Mouse (Mus musculus) T-helper 17 cell (primary cell): ENCODE results near the gene Zfp36.

Source experiments
- in situ Hi-C, 2 experiments: fragments of 300-600 bp; cut with MboI, MseI; formaldehyde crosslinking; loops; 1 replicate in 1 of 2; 2 replicates in 1 of 2; pipeline ENCODE4 v1.15.1; 2025; ENCODE audit warnings: high pct_unique_total_duplicates in 2 of 2

Gene Zfp36

DNA sequence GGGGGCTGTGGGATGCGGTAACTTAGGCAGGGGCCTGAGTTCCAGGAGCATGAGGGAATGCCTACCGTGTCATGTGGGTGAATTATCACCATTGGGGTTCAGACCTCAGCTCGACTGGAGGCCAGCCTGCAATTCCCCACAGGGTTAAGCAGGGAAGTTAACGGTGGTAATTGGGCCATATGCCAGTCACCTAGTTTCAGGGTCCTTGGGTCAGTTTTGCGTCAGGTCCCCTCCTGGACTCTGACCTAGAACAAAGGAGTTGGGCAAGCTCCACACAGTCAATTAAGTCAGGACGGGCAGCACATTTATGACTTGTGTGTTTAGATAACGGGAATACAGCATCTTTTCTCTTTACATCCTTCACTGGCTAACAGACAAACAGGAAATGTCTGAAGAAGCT is 38.7 kb downstream of the Zfp36 start:
- in situ Hi-C loops, result no loop called here

GRCm38 (mm10) chr7:28339213-28339917 is 40.7 kb downstream of the Zfp36 start:
- in situ Hi-C loops, result no loop called here

DNA sequence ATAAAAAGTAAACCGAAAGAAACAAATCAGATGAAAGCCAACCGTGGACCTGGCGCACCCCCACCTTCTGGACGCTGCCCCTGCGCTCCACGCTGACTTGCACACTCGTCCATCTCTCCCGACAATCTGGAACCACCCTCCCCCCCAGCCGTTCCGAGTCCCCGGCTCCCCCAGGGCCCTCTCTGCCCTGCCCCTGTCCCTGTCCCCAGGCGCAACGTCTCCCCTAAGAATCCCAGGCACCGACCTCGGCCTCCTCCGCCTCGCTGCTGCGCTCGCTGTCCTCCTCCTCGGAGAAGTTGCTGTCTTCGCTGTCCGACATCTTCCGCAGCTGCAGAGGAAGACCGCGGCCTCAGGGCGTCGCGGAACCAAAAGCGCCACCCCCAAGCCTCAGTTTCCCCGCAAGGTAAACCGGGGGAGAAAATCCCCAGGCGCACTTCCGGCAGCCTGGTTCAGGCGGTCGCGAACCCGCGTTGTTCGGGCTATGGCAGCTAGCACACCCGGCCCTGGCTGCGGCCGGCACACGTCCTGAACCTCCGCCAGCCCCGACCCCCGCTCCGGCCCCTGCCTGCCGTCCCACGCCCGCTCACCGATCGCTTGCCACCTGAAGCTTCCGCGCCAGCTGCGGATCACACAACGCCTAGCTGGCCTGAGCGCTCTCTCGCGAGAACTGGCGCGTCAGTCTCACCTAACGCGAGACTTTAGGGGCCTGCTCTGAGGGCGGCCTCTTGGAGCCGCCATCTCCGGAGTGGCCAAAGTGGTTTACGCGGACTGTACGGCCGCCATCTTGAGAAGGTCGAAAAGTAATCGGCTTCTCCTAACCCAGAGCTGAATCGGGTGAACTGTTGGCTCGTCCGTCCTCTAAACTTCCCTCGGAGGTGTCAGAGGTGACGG is 41.7 kb downstream of the Zfp36 start, which contains the start of gene Supt5:
Supt5 (minus strand) TSS at position 639 of the 891 bp plus-strand sequence.
- in situ Hi-C loops, result no loop called here

GRCm38 (mm10) chr7:28335471-28335870 is 44.6 kb downstream of the Zfp36 start:
- in situ Hi-C loops, result no loop called here

DNA sequence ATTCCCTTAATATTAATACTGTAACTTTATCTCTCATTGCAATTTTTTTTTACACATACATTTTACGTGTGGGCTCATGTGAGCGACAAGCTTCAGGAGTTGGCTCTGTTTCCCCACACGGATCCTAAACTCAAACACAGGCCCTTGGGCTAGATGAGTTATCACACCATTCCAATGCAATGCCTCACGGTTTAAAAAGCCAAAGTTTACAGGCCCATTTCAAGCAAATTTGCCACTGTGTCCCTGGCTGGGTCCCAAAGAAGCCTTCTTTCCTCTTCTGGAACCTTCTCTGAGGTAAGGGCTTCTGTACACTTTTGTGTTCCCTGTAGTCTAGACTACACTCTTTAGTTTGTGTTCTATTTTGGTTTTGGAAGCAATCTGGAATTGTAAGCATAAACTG is 45.5 kb downstream of the Zfp36 start:
- in situ Hi-C loops, result no loop called here

DNA sequence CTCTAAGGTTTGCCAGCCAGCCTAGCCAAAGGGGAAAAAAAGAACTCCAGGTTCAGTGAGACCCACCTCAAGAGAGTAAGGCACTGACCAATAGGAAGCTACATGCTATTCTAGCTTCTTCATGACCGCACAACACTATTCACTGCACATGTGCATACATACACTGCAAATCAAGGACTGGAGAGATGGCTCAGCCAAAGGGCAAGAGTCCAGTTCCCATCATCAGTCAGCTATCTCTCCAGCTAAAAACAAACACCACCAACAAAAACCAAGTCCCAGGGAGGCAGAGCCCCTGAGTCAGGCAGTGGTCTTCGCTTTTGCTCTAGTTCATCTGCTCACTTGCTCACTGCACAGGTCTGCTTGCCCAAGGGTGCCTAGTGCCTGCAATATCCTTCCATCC is 51.8 kb downstream of the Zfp36 start:
- in situ Hi-C loops, result no loop called here
